Mouse (Mus musculus): Measurements from ENCODE around the gene Uqcrfs1.

- TF ChIP-seq CEBPB (IDR thresholded peaks at IDR 0.05; ENCODE audit: low read depth) (no peak), CTCF (IDR thresholded peaks at IDR 0.05; ENCODE audit: control insufficient read depth, insufficient read depth, insufficient read length) (no peak), USF1 (IDR thresholded peaks at IDR 0.05; ENCODE audit: low read depth) (no peak), MAX (IDR thresholded peaks at IDR 0.05) (no peak), MYOD1 (IDR thresholded peaks at IDR 0.05; ENCODE audit: control insufficient read depth, insufficient read length, low read depth) (no peak), MYOG (IDR thresholded peaks at IDR 0.05; ENCODE audit: control insufficient read depth, extremely low read depth, insufficient read length) (no peak), FOSL1 (IDR thresholded peaks at IDR 0.05; ENCODE audit: insufficient read depth, low read length, poor library complexity, severe bottlenecking) (no peak)
These were observed 14.9 kb upstream of the Uqcrfs1 start for GRCm38 (mm10) chr13:30560052-30560451.
